Mouse (Mus musculus) hindbrain, postnatal 0 days (tissue): ENCODE data around the gene Spice1. TPM values are rescaled to one million over a fixed set of nuclear protein-coding genes. Genes with fewer than 3 reads are reported as not detected.

Experiments used
- ATAC-seq: fragments of 200-750 bp; cut with Nextera tagmentation; 2 replicates; pipeline ENCODE4 v1.8.0; 2017; ENCODE audit warnings: mild to moderate bottlenecking, moderate TSS enrichment, moderate library complexity
- DNase-seq: peaks from one replicate; pipeline ENCODE4 v3.0.0-alpha.2; 2015; ENCODE audit warnings: low spot score
- H3K27ac ChIP-seq: fragments of 300-500 bp; sonication (generic); 2 replicates; pipeline ENCODE4 v1.5.1; 2014; ENCODE audit warnings: mild to moderate bottlenecking
- H3K27me3 ChIP-seq: fragments of 300-500 bp; sonication (generic); 2 replicates; pipeline ENCODE4 v1.6.1; 2014; ENCODE audit warnings: low read length, mixed read lengths; ENCODE audit not compliant: insufficient read depth
- H3K36me3 ChIP-seq: fragments of 300-500 bp; sonication (generic); 2 replicates; pipeline ENCODE4 v1.6.1; 2014; ENCODE audit warnings: low read length, mixed read lengths; ENCODE audit not compliant: insufficient read depth
- H3K4me1 ChIP-seq: fragments of 300-500 bp; sonication (generic); 2 replicates; pipeline ENCODE4 v1.6.1; 2014; ENCODE audit warnings: antibody characterized with exemption, low read length, mixed read lengths; ENCODE audit not compliant: insufficient read depth
- H3K4me2 ChIP-seq: fragments of 300-500 bp; sonication (generic); 2 replicates; pipeline ENCODE4 v1.6.1; 2014; ENCODE audit warnings: low read depth, mild to moderate bottlenecking, low read length, moderate library complexity, mixed read lengths
- H3K4me3 ChIP-seq: fragments of 300-500 bp; sonication (generic); 2 replicates; pipeline ENCODE4 v1.5.1; 2014; ENCODE audit warnings: low read length
- H3K9ac ChIP-seq: fragments of 300-500 bp; sonication (generic); replicated peaks from 2 replicates; pipeline ENCODE4 v1.6.1; 2014; ENCODE audit warnings: mild to moderate bottlenecking, low read length, moderate library complexity, mixed read lengths
- H3K9me3 ChIP-seq: fragments of 300-500 bp; sonication (generic); 2 replicates; pipeline ENCODE4 v1.6.1; 2016; ENCODE audit warnings: low read length, mixed read lengths
- CTCF ChIP-seq: IDR thresholded peaks from 2 replicates; pipeline ENCODE4 v1.5.1; 2016; ENCODE audit warnings: antibody characterized with exemption, control low read depth, low read depth
- WGBS: fragments of 180-500 bp; shearing (Covaris S2); extraction: QIAGEN DNeasy Blood & Tissue Kit; methylation state at CpG from one replicate; pipeline ENCODE4 v1.1.7; 2014; 5-methylcytosine and 5-hydroxymethylcytosine counted together
- polyA plus RNA-seq: library from polyadenylated mRNA; unstranded; fragments of >200 nt; fragmentation: Nextera tagmentation; extraction: Ambion mirVana; gene quantifications from 2 replicates; pipeline ENCODE4 v1.2.1, GENCODE M21; 2015
- total RNA-seq: library from RNA; depleted of rRNA; stranded (reverse); fragments of >200 nt; gene quantifications from 2 replicates; pipeline ENCODE4 v1.2.3, GENCODE M21; 2014; rRNA removed

Spice1 gene
- total and polyA plus RNA-seq, 2 experiments from 2014 or later: 9.0 to 9.7 TPM

- ATAC-seq: peak; percentile 64; the same call in 1 of the 2 replicates
- H3K4me2 ChIP-seq: no peak overlapping the region
- H3K27ac ChIP-seq: no peak overlapping the region
- peak; percentile 63 for DNase-seq
- no peaks in the 10 kb centered on the region for H3K27me3 ChIP-seq
- H3K4me1 ChIP-seq: no peaks in the 10 kb centered on the region
- WGBS: 24% methylated on average over 3 of the region's 3 CpGs
- no peak overlapping the region for H3K9ac ChIP-seq
- H3K36me3 ChIP-seq: no peaks in the 10 kb centered on the region
- no peaks in the 10 kb centered on the region for H3K9me3 ChIP-seq
- no peak overlapping the region for H3K4me3 ChIP-seq
- no peak for TF ChIP-seq CTCF
These were observed 76.6 kb downstream of the Spice1 start for GRCm38 (mm10) chr16:44423499-44423898.

DNA sequence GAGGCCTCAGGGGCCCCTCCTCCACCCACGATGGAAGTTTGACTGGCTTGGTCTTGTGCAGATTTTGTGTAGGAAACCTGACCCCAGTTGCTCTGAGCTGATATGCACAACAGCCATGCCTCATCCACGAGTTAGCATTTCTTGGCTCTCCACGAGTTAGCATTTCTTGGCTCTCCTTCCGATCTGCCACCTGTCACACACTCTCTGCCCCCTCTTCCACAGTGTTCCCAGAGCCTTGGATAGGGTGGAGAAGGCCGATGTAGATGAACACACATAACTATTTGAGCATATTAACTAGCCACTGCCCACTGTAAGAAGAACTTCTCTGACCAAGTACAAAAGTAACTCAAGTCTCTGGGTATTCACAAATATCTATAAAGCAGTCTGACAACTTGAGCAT, 81.5 kb downstream of the Spice1 start:
- no peak overlapping the region for H3K4me3 ChIP-seq
- no peak for ATAC-seq
- WGBS: 70% methylated on average over 5 of the region's 5 CpGs

DNA sequence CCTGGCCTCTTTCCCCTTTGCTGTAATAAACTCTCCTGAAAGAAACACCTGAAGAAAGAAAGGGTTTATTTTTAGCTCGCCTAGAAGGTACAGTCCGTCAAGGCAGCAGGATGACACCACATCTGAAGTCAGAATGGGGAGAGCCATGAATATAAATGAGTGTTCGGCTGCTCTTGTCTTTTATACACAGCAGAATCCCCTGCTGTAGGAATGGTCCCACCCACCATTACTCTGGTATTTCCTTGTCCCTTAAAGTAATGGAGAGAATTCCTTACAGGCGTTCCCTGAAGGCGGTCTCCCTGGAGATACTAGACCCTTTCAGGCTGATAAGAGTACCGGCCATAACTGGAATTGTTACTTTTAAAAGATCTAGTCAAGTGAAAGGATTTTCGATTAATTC, 83.1 kb downstream of the Spice1 start:
- H3K27ac ChIP-seq: no peak overlapping the region
- TF ChIP-seq CTCF: no peak
- H3K9ac ChIP-seq: no peak overlapping the region
- H3K4me3 ChIP-seq: no peak overlapping the region
- 30% methylated on average over 7 of the region's 7 CpGs for WGBS
- H3K4me1 ChIP-seq: no peaks in the 10 kb centered on the region
- no peaks in the 10 kb centered on the region for H3K36me3 ChIP-seq
- no peaks in the 10 kb centered on the region for H3K27me3 ChIP-seq
- ATAC-seq: peak; percentile 71
- peak; percentile 15 for DNase-seq
- H3K4me2 ChIP-seq: peak overlapping the region; percentile 16
- H3K9me3 ChIP-seq: no peaks in the 10 kb centered on the region

More for the DNA sequence above, 81.5 kb downstream of the Spice1 start:
- TF ChIP-seq CTCF: no peak
- Histone ChIP-seq H3K36me3 (no peaks in the 10 kb centered on the region), H3K9me3 (no peaks in the 10 kb centered on the region), H3K27ac (no peak overlapping the region), H3K4me1 (no peaks in the 10 kb centered on the region), H3K27me3 (no peaks in the 10 kb centered on the region), H3K4me2 (no peak overlapping the region), H3K9ac (no peak overlapping the region)
- no peak for DNase-seq

- H3K9me3 ChIP-seq: no peaks in the 10 kb centered on the region
- no peaks in the 10 kb centered on the region for H3K27me3 ChIP-seq
- 80% methylated on average over 7 of the region's 7 CpGs for WGBS
- no peak overlapping the region for H3K4me3 ChIP-seq
- ATAC-seq (no peak), DNase-seq (no peak)
- H3K36me3 ChIP-seq: no peaks in the 10 kb centered on the region
- H3K9ac ChIP-seq: no peak overlapping the region
- no peak for TF ChIP-seq CTCF
- no peak overlapping the region for H3K27ac ChIP-seq
- H3K4me2 ChIP-seq: no peak overlapping the region
- no peaks in the 10 kb centered on the region for H3K4me1 ChIP-seq
These were observed 88.0 kb downstream of the Spice1 start for GRCm38 (mm10) chr16:44434931-44435330.

DNA sequence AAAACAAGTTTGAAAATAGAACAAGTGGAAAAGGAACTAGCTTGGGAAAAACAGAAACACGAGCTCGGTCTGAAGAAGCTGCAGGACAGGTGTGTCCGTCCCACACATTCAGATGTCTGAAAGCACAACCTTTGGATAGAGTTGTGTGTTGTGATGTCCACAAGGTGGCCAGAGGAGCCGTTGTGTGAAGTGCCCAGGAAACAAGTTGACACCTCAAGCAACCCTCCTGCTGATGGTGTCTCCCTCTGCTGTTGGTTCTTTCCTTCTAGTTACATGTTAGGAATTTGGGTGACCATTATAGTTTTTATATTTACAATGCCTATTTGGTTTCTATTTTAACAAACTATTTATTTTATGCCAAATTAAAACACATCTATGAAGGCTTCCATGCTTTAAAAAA, 88.6 kb downstream of the Spice1 start:
- TF ChIP-seq CTCF: peak; percentile 53
- Histone ChIP-seq H3K27ac (no peak overlapping the region), H3K4me1 (no peaks in the 10 kb centered on the region), H3K4me3 (no peak overlapping the region), H3K27me3 (no peaks in the 10 kb centered on the region), H3K4me2 (no peak overlapping the region), H3K9ac (no peak overlapping the region), H3K9me3 (no peaks in the 10 kb centered on the region), H3K36me3 (no peaks in the 10 kb centered on the region)
- ATAC-seq: no peak
- DNase-seq: no peak
- WGBS: 71% methylated on average over 4 of the region's 4 CpGs

Other genes with a start within 250 kb of the Spice1 start
- 165 and 183 TPM in 2 replicates for gene Atp6v1a, start 207.4 kb upstream of the Spice1 start, total RNA-seq
- gene Atp6v1a, start 207.4 kb upstream of the Spice1 start, polyA plus RNA-seq: 161 TPM in 2 replicates
- gene Naa50, start 207.3 kb upstream of the Spice1 start, total RNA-seq: 10.0 and 10.1 TPM in 2 replicates
- gene Naa50, start 207.3 kb upstream of the Spice1 start, polyA plus RNA-seq: 56.3 and 56.6 TPM in 2 replicates
- 13.8 and 14.1 TPM in 2 replicates for gene Usf3, start 173.9 kb upstream of the Spice1 start, total RNA-seq
- gene Usf3, start 173.9 kb upstream of the Spice1 start, polyA plus RNA-seq: 1.9 and 2.4 TPM in 2 replicates
- 36.1 and 44.3 TPM in 2 replicates for gene Sidt1, start 13.9 kb upstream of the Spice1 start, total RNA-seq
- gene Sidt1, start 13.9 kb upstream of the Spice1 start, polyA plus RNA-seq: 21.8 and 22.5 TPM in 2 replicates
- 4.8 and 5.3 TPM in 2 replicates for gene Cfap44, start 47.7 kb downstream of the Spice1 start, total RNA-seq
- 3.4 and 4.0 TPM in 2 replicates for gene Cfap44, start 47.7 kb downstream of the Spice1 start, polyA plus RNA-seq
- gene Boc, start 211.8 kb downstream of the Spice1 start, total RNA-seq: 43.9 and 45.5 TPM in 2 replicates
- gene Boc, start 211.8 kb downstream of the Spice1 start, polyA plus RNA-seq: 6.8 and 8.1 TPM in 2 replicates